13 mouse cellular contexts compared by ENCODE assay signal in the genomic region with DNA sequence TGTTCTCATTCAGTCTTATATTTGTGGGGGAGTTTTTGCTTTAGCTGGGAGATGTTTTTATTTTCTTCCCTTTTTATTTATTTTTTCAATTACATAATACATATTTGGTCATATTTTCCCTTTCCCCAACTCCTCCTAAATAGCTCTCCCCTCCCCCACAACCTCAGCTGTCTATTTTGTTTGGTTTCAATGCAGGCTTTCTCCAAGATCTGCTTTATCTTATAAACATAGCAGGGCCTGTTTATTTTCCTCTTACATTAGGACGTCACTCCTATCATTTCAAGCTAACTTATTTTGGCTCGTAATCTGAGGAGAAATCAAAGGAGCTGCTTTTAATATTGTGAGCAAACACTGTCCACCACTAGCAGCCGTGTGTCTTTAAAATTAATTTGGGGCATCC.
"Had no signal": no experiment of that assay in that cellular context is flagged by ENCODE, and none has a peak within 500 bp of the region (broad histone marks: within the 10 kb centered on the region; RNA-seq: fewer than 3 reads in every experiment).

No protein-coding gene starts in this region.

- H3K27me3 ChIP-seq: kidney, embryonic 15.5 days; limb, embryonic 15.5 days; liver, embryonic 13.5 days; midbrain, embryonic 15.5 days; neural tube, embryonic 12.5 days had no signal

- DNase-seq: kidney, adult 18-20 months; kidney, postnatal 25 days; layer of hippocampus, adult 9-11 months; layer of hippocampus, postnatal 36 days; liver, embryonic 13.5 days; thymus, adult 2 months; thymus, postnatal 25 days had no signal

- H3K27ac ChIP-seq: hindbrain, postnatal 0 days; kidney, embryonic 15.5 days; limb, embryonic 15.5 days; liver, embryonic 13.5 days; midbrain, embryonic 10.5 days; midbrain, embryonic 15.5 days; neural tube, embryonic 12.5 days had no signal

- H3K4me1 ChIP-seq: kidney, embryonic 15.5 days; liver, embryonic 13.5 days; midbrain, embryonic 10.5 days; midbrain, embryonic 15.5 days; neural tube, embryonic 12.5 days had no signal

- H3K36me3 ChIP-seq: kidney, embryonic 15.5 days; limb, embryonic 15.5 days; liver, embryonic 13.5 days; midbrain, embryonic 10.5 days; midbrain, embryonic 15.5 days; neural tube, embryonic 12.5 days had no signal

- H3K9me3 ChIP-seq: kidney, embryonic 15.5 days; limb, embryonic 15.5 days; liver, embryonic 13.5 days; midbrain, embryonic 10.5 days; midbrain, embryonic 15.5 days; neural tube, embryonic 12.5 days had no signal

- ATAC-seq: hindbrain, postnatal 0 days; midbrain, embryonic 15.5 days had no signal

- H3K4me2 ChIP-seq: kidney, embryonic 15.5 days; limb, embryonic 15.5 days; liver, embryonic 13.5 days; midbrain, embryonic 15.5 days; neural tube, embryonic 12.5 days had no signal

- H3K4me3 ChIP-seq: kidney, embryonic 15.5 days; limb, embryonic 15.5 days; liver, embryonic 13.5 days; midbrain, embryonic 10.5 days; midbrain, embryonic 15.5 days; neural tube, embryonic 12.5 days had no signal

- H3K9ac ChIP-seq: kidney, embryonic 15.5 days; limb, embryonic 15.5 days; liver, embryonic 13.5 days; midbrain, embryonic 15.5 days; neural tube, embryonic 12.5 days had no signal
